Mouse (Mus musculus) forebrain, embryonic 16.5 days (tissue): ENCODE measurements at regions not wholly inside any gene's neighbourhood (a gene's known extent, or its start where the extent isn't known, plus 50 kb on each side); places are given as distances from the start of the nearest gene placed in this dataset.

ENCODE experiments used
- ATAC-seq: fragments of 200-750 bp; cut with Nextera tagmentation; 2 replicates; pipeline ENCODE4 v1.8.0; 2017; ENCODE audit warnings: mild to moderate bottlenecking, moderate library complexity
- H3K27ac ChIP-seq: fragments of 300-500 bp; sonication (generic); 2 replicates; pipeline ENCODE4 v1.5.1; 2014; ENCODE audit warnings: low read length, control low read depth
- H3K27me3 ChIP-seq: fragments of 300-500 bp; sonication (generic); replicated peaks from 2 replicates; pipeline ENCODE4 v1.6.1; 2014; ENCODE audit warnings: low read length; ENCODE audit not compliant: control insufficient read depth, insufficient read depth
- H3K36me3 ChIP-seq: fragments of 300-500 bp; sonication (generic); 2 replicates; pipeline ENCODE4 v1.6.1; 2014; ENCODE audit not compliant: control insufficient read depth, insufficient read depth
- H3K4me1 ChIP-seq: fragments of 300-500 bp; sonication (generic); replicated peaks from 2 replicates; pipeline ENCODE4 v1.6.1; 2014; ENCODE audit warnings: low read length; ENCODE audit not compliant: control insufficient read depth, insufficient read depth
- H3K4me2 ChIP-seq: fragments of 300-500 bp; sonication (generic); 2 replicates; pipeline ENCODE4 v1.6.1; 2014; ENCODE audit warnings: mild to moderate bottlenecking, low read length, control low read depth
- H3K4me3 ChIP-seq: fragments of 300-500 bp; sonication (generic); replicated peaks from 2 replicates; pipeline ENCODE4 v1.5.1; 2014; ENCODE audit warnings: mild to moderate bottlenecking, low read length, control low read depth
- H3K9ac ChIP-seq: fragments of 300-500 bp; sonication (generic); replicated peaks from 2 replicates; pipeline ENCODE4 v1.6.1; 2014; ENCODE audit warnings: low read depth, low read length, control low read depth
- H3K9me3 ChIP-seq: fragments of 300-500 bp; sonication (generic); 2 replicates; pipeline ENCODE4 v1.6.1; 2016; ENCODE audit warnings: low read length; ENCODE audit not compliant: control insufficient read depth
- WGBS: fragments of 180-500 bp; shearing (Covaris S2); extraction: QIAGEN DNeasy Blood & Tissue Kit; methylation state at CpG from one replicate; pipeline ENCODE4 v1.1.7; 2014; 5-methylcytosine and 5-hydroxymethylcytosine counted together

DNA sequence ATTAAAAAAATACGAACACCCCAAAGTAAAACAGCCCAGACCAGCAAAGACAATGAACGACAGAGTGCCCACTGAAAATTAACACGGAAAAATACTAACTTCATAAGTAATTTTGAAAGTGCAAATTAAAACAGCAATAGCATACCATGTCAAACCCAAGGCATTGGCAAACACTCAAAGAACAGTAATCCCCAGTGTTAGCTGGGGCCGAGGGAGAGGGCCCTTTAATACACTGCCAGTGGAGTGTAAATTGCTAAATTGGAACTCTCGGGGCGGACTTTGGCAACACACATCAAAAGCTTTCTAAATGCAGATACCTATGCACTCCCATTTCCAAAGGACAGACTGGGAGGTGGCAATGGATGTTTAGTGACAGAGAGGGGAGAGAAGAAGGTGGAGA, 361.6 kb downstream of the Hs3st3b1 start:
- Histone ChIP-seq H3K27ac (no peak overlapping the region), H3K4me3 (no peak overlapping the region), H3K36me3 (no peaks in the 10 kb centered on the region), H3K9ac (no peak overlapping the region), H3K4me2 (no peak overlapping the region), H3K27me3 (no peaks in the 10 kb centered on the region), H3K4me1 (peaks cover 6% of the 10 kb centered on the region; the same call in 1 of the 2 replicates), H3K9me3 (no peaks in the 10 kb centered on the region)
- ATAC-seq: no peak
- WGBS: 32% methylated on average over 6 of the region's 6 CpGs

DNA sequence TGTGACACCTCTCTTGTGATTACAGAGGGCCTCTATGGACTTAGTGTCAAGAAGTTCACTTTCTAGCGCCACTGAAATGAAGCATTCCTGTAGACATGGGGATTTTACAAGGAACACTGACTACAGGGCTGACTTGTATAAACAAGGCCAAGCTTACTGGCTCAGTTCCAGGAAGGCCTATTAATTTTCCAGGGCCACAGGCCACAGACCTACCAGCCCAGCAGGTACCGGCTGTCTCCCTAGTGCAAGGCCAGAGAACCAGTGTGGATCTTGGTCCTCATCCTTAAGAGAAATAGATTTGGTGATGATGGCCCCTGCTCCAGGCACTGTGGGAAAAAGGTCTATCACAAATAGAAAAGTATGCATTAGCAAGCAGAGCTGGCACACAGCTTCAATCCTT, 359.4 kb downstream of the Hs3st3b1 start:
- Histone ChIP-seq H3K4me1 (peaks cover 6% of the 10 kb centered on the region; the same call in 1 of the 2 replicates), H3K4me3 (no peak overlapping the region), H3K27me3 (no peaks in the 10 kb centered on the region), H3K9me3 (no peaks in the 10 kb centered on the region), H3K9ac (no peak overlapping the region), H3K36me3 (no peaks in the 10 kb centered on the region), H3K27ac (no peak overlapping the region), H3K4me2 (no peak overlapping the region)
- WGBS: 90% methylated on average over 2 of the region's 2 CpGs
- ATAC-seq: no peak

DNA sequence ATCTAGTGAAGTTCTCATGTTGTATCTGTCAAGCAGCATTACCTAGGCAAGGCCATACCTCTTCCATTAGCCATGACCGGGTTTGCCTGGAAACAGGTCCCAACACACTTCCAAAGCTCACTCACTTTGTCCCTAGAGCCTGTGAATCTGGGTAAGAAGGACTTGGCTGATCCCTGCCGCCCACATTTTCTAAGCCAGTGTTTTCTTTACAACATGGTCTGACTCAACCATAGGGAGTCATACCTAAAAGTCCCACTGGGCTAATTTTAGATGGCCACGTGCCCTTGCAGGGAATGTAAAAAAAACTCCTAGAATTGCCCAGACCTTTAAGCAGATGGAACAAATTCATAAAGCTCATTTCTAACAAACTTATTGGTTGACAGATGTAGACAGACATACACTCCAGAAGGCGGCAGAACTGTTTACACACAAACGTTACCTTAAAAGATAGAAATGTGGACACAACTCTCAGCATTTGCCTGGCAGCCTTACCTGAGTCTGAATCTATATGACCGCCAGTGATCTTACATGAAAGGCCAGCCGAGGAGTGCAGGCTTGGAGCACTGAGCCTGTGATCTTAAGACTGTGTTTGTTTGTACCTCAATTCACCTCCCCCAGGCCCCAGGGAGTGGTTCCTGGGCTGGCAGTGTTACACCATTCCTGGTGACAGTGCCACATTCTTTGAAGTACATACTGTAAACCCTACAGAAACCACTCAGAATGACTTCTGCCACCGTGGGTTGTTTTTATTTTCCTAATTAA, 356.4 kb downstream of the Hs3st3b1 start:
- no peaks in the 10 kb centered on the region for H3K27me3 ChIP-seq
- no peak overlapping the region for H3K4me3 ChIP-seq
- no peak for ATAC-seq
- H3K4me2 ChIP-seq: no peak overlapping the region
- H3K4me1 ChIP-seq: peaks cover 3% of the 10 kb centered on the region; the same call in 1 of the 2 replicates
- no peak overlapping the region for H3K27ac ChIP-seq
- no peaks in the 10 kb centered on the region for H3K36me3 ChIP-seq
- H3K9me3 ChIP-seq: no peaks in the 10 kb centered on the region
- 84% methylated on average over 8 of the region's 8 CpGs for WGBS
- no peak overlapping the region for H3K9ac ChIP-seq

DNA sequence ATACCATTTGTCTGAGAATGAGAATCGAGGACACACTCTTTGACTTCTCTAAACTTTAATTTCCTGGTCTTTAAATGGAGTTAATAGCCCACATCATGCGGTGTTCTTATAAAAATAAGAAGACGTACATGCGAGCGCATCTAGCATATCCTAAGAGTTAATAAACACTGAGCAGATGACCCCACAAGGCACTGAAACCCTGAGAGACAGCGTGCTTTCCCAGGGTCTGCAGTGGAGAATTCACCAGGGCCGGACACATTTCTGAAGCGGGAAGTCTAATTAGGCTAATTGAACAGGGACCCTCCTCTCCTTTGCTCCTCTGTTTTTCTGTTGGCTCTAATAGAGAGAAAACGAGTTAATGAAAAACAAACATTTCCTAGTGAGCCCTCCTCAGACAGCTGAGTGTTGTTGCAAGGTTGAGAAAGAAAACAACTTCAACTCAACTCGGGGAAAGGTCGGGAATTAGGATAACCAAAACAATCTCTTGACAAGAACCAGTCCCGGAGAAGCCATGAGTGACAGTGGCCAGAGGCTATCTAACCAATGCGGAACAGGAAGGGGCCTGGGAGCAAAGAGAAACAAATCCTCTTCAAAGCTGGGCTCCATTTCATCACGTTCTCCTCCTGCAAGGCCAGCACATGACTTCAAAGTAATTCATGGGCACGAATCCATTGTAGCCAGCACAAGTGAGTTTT, 352.2 kb downstream of the Hs3st3b1 start:
- WGBS: 57% methylated on average over 15 of the region's 15 CpGs

DNA sequence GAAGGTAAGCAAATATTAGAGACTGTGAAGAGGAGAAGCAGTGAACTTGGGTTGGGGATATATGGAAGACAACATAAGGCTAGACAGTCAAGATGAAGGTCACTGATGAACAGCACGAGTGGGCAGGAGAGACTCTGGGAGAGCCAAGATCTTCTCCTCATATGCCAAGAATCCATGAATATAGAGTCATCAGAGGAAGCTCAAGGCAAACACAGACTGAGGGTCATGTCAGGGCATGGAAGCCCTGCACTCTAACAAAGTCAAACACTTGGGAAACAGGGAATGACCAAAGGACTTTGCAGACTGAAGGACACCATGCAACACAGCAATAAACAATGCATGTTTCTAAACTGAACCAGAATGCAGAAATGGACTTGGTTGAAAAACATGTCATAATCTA, 351.4 kb downstream of the Hs3st3b1 start:
- H3K9me3 ChIP-seq: no peaks in the 10 kb centered on the region
- H3K4me2 ChIP-seq: no peak overlapping the region
- no peaks in the 10 kb centered on the region for H3K27me3 ChIP-seq
- 85% methylated on average over 1 of the region's 1 CpGs for WGBS
- no peak for ATAC-seq
- no peak overlapping the region for H3K27ac ChIP-seq
- H3K4me1 ChIP-seq: 0 out of 2 replicates have a peak, but pooled peaks cover 6% of the 10 kb centered on the region
- no peak overlapping the region for H3K9ac ChIP-seq
- no peaks in the 10 kb centered on the region for H3K36me3 ChIP-seq
- no peak overlapping the region for H3K4me3 ChIP-seq

More for the DNA sequence above, 352.2 kb downstream of the Hs3st3b1 start:
- ATAC-seq: no peak
- Histone ChIP-seq H3K27me3 (no peaks in the 10 kb centered on the region), H3K9ac (no peak overlapping the region), H3K9me3 (no peaks in the 10 kb centered on the region), H3K4me3 (no peak overlapping the region), H3K36me3 (no peaks in the 10 kb centered on the region), H3K4me2 (no peak overlapping the region), H3K4me1 (0 out of 2 replicates have a peak, but pooled peaks cover 6% of the 10 kb centered on the region), H3K27ac (no peak overlapping the region)

DNA sequence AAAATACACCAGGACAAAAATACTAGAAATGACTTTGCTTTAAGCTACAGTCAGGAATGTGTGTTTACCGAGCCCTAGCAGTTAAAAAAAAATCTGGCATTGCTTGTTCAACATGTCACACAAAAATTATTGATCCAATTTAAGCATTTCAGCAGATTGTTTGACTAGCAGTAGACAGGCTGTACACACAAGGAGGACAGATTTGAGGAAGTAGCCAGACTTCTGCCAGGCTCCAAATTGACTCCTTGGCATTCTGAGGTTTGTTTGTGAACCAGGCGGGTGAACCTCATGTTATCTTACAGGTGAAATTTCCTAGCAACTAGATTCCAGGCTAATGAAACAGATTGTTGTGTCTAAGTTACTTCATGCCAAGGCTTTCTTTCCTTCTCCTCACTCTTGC, 348.8 kb downstream of the Hs3st3b1 start:
- peak; percentile 36; the same call in 1 of the 2 replicates for ATAC-seq
- no peak overlapping the region for H3K4me3 ChIP-seq
- no peaks in the 10 kb centered on the region; the same call in 1 of the 2 replicates for H3K27me3 ChIP-seq
- H3K27ac ChIP-seq: no peak overlapping the region
- 0 out of 2 replicates have a peak, but pooled peaks cover 6% of the 10 kb centered on the region for H3K4me1 ChIP-seq
- H3K9me3 ChIP-seq: no peaks in the 10 kb centered on the region
- no peak overlapping the region for H3K9ac ChIP-seq
- H3K4me2 ChIP-seq: no peak overlapping the region
- no peaks in the 10 kb centered on the region for H3K36me3 ChIP-seq
- 60% methylated on average over 2 of the region's 2 CpGs for WGBS

DNA sequence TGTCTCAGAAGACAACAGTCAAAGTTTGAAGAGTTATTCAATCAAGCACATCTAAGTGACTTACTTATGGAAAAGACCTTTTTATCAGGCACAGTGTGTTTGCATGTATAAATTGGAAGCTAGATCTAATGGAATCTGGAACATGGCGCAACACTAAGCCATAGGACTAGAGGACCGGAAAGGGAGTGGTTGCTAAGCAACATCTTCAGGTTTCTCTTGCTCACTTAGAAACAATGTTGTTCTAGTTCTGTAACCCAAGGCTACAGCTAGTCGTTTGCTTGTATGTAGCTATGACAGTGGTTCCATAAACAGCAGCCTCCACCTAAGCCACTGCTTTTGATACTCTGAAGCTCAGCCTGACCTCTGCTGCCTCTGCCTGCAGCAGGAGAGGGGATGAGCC, 338.8 kb downstream of the Hs3st3b1 start:
- no peak for ATAC-seq
- no peaks in the 10 kb centered on the region for H3K27me3 ChIP-seq

DNA sequence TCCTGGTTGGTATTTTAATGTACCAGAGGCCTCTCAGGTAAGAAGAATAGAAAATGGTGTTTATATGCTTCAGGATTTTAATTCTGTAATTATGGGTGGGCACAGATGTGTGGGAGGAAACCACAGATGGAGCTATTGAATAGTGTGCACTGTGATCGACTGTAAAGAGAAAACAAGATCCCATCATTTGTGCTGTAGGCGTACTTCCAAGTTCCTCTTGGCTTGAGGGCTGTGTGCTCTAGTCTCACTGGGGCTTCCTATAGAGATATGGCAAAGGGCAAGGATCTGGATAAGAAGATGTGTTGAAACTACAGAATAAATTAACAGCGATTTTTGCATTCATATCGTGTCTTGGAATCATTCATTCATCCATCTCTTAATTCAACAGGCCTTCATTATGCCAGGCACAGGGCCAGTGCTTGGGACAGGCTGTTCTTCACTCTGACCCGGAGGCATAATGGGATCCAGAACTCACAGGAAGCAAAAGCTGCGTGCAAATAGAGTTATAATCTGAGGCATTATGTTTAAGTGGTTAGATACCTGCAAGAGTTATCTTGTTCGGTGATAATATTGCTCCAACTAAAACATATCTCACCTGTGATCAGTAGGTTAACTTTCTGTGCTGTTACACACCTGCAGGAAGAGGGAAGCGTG, 336.7 kb downstream of the Hs3st3b1 start:
- peak; percentile 66; the same call in 1 of the 2 replicates for ATAC-seq
- Histone ChIP-seq H3K9me3 (no peaks in the 10 kb centered on the region), H3K4me2 (no peak overlapping the region), H3K9ac (no peak overlapping the region), H3K27ac (no peak overlapping the region), H3K4me1 (no peaks in the 10 kb centered on the region; the same call in 1 of the 2 replicates), H3K4me3 (no peak overlapping the region), H3K27me3 (no peaks in the 10 kb centered on the region), H3K36me3 (no peaks in the 10 kb centered on the region)
- WGBS: 62% methylated on average over 8 of the region's 8 CpGs

More for the DNA sequence above, 338.8 kb downstream of the Hs3st3b1 start:
- Histone ChIP-seq H3K36me3 (no peaks in the 10 kb centered on the region), H3K4me2 (no peak overlapping the region), H3K9me3 (no peaks in the 10 kb centered on the region), H3K27ac (no peak overlapping the region), H3K4me3 (no peak overlapping the region), H3K4me1 (no peaks in the 10 kb centered on the region; the same call in 1 of the 2 replicates), H3K9ac (no peak overlapping the region)
- WGBS: 74% methylated on average over 3 of the region's 3 CpGs

DNA sequence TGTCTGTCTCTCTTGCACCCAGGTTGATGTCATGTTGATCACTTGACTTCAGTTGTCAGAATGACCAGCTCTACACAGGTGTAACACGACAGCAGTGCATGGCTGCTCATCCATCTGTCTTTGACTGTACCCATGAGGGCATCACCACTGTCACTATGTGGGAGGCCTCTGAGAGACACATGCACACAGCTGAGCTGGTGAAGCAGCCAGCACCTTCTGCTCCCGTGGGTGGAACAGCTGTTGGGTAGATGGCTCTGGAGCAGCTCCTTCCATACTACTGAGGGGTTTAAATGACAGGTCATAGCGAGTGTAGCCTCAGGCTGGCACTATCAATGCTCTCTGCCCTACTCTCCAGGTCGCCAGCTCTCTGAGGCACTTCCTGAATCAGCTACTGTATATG, 301.9 kb downstream of the Hs3st3b1 start:
- no peaks in the 10 kb centered on the region for H3K36me3 ChIP-seq
- no peaks in the 10 kb centered on the region for H3K27me3 ChIP-seq
- H3K4me1 ChIP-seq: no peaks in the 10 kb centered on the region
- 91% methylated on average over 4 of the region's 4 CpGs for WGBS
- H3K27ac ChIP-seq: no peak overlapping the region
- H3K4me3 ChIP-seq: no peak overlapping the region
- H3K9ac ChIP-seq: no peak overlapping the region
- no peak for ATAC-seq
- no peaks in the 10 kb centered on the region for H3K9me3 ChIP-seq
- H3K4me2 ChIP-seq: no peak overlapping the region
